Mouse (Mus musculus) intestine, postnatal 0 days (tissue): ENCODE measurements around the gene Trim56. TPM values are rescaled to one million over a fixed set of nuclear protein-coding genes. Genes with fewer than 3 reads are reported as not detected.
A peak's percentile ranks its signal among the peaks of the same experiment; 100 is the strongest.

Experiments used
- ATAC-seq: fragments of 200-750 bp; cut with Nextera tagmentation; 2 replicates; pipeline ENCODE4 v1.8.0; 2017; ENCODE audit warnings: mild to moderate bottlenecking, moderate TSS enrichment, moderate library complexity
- H3K27ac ChIP-seq: fragments of 300-500 bp; sonication (generic); 2 replicates; pipeline ENCODE4 v1.5.1; 2014; ENCODE audit warnings: mild to moderate bottlenecking, low read depth, low read length, moderate library complexity
- H3K27me3 ChIP-seq: fragments of 300-500 bp; sonication (generic); replicated peaks from 2 replicates; pipeline ENCODE4 v1.6.1; 2014; ENCODE audit warnings: low read length, mixed read lengths; ENCODE audit not compliant: control insufficient read depth, insufficient read depth
- H3K36me3 ChIP-seq: fragments of 300-500 bp; sonication (generic); 2 replicates; pipeline ENCODE4 v1.6.1; 2014; ENCODE audit warnings: mild to moderate bottlenecking, moderate library complexity; ENCODE audit not compliant: control insufficient read depth, insufficient read depth
- H3K4me1 ChIP-seq: fragments of 300-500 bp; sonication (generic); replicated peaks from 2 replicates; pipeline ENCODE4 v1.6.1; 2014; ENCODE audit warnings: antibody characterized with exemption, low read length, mixed read lengths; ENCODE audit not compliant: control insufficient read depth, insufficient read depth
- H3K4me2 ChIP-seq: fragments of 300-500 bp; sonication (generic); replicated peaks from 2 replicates; pipeline ENCODE4 v1.6.1; 2014; ENCODE audit warnings: low read depth, mild to moderate bottlenecking, moderate library complexity
- H3K4me3 ChIP-seq: fragments of 300-500 bp; sonication (generic); 2 replicates; pipeline ENCODE4 v1.5.1; 2014; ENCODE audit warnings: low read depth, low read length
- H3K9ac ChIP-seq: fragments of 300-500 bp; sonication (generic); 2 replicates; pipeline ENCODE4 v1.6.1; 2014; ENCODE audit warnings: mild to moderate bottlenecking, low read depth, low read length
- H3K9me3 ChIP-seq: fragments of 300-500 bp; sonication (generic); 2 replicates; pipeline ENCODE4 v1.6.1; 2016; ENCODE audit warnings: mixed run types; ENCODE audit not compliant: control insufficient read depth
- CTCF ChIP-seq: sonication (generic); IDR thresholded peaks from 2 replicates; pipeline ENCODE4 v1.5.1; 2016; ENCODE audit warnings: low read depth, mild to moderate bottlenecking, control low read depth, antibody characterized with exemption, moderate library complexity
- WGBS: fragments of 180-500 bp; shearing (Covaris S2); extraction: QIAGEN DNeasy Blood & Tissue Kit; methylation state at CpG from one replicate; pipeline ENCODE4 v1.1.7; 2014; 5-methylcytosine and 5-hydroxymethylcytosine counted together
- polyA plus RNA-seq: library from polyadenylated mRNA; unstranded; fragments of >200 nt; fragmentation: Nextera tagmentation; extraction: Ambion mirVana; gene quantifications from 2 replicates; pipeline ENCODE4 v1.2.1, GENCODE M21; 2015

Gene Trim56
- polyA plus RNA-seq, 1 experiment from 2014 or later = 7.7 TPM

- no peaks in the 10 kb centered on the region for H3K9me3 ChIP-seq
- no peaks in the 10 kb centered on the region for H3K36me3 ChIP-seq
- H3K4me1 ChIP-seq = no peaks in the 10 kb centered on the region
- ATAC-seq = no peak
- H3K4me3 ChIP-seq = no peak overlapping the region
- 0 out of 2 replicates have a peak, but pooled peaks cover under 1% of the 10 kb centered on the region for H3K27me3 ChIP-seq
- WGBS = 72% methylated on average over 8 of the region's 8 CpGs
- no peak overlapping the region for H3K9ac ChIP-seq
- H3K4me2 ChIP-seq = no peak overlapping the region
- H3K27ac ChIP-seq = no peak overlapping the region
- no peak for TF ChIP-seq CTCF
These were observed 50.1 kb downstream of the Trim56 start for GRCm38 (mm10) chr5:137065923-137066322.

GRCm38 (mm10) chr5:137065454-137065853 is 50.6 kb downstream of the Trim56 start:
- H3K27ac ChIP-seq = no peak overlapping the region
- H3K27me3 ChIP-seq = no peaks in the 10 kb centered on the region
- no peaks in the 10 kb centered on the region for H3K9me3 ChIP-seq
- H3K9ac ChIP-seq = no peak overlapping the region
- 65% methylated on average over 6 of the region's 6 CpGs for WGBS
- no peak for TF ChIP-seq CTCF
- H3K4me1 ChIP-seq = no peaks in the 10 kb centered on the region
- no peak overlapping the region for H3K4me2 ChIP-seq
- H3K36me3 ChIP-seq = no peaks in the 10 kb centered on the region
- no peak overlapping the region for H3K4me3 ChIP-seq
- ATAC-seq = no peak

DNA sequence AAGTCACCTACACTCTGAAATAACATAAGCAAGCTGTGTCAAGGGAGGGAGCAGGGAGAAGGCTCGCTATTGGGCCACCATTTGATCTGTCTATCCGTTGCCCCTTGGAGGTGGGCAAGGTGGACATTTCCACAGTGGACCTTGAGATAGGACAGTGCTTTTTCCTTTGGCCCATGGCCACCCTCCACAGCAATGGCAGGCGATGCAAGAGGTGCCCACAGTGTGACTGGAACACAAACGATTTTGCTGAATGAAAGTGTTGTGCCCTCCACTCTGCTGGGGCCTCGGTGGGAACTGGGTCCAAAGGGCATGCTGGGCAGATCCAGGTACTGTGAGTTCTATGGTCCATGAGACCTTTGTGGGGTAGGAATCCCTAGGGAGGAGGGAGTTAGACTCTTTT is 53.4 kb downstream of the Trim56 start:
- WGBS = 63% methylated on average over 5 of the region's 5 CpGs
- Histone ChIP-seq H3K9ac (no peak overlapping the region), H3K4me3 (no peak overlapping the region), H3K9me3 (no peaks in the 10 kb centered on the region), H3K4me1 (no peaks in the 10 kb centered on the region), H3K27me3 (no peaks in the 10 kb centered on the region), H3K27ac (no peak overlapping the region), H3K36me3 (no peaks in the 10 kb centered on the region), H3K4me2 (no peak overlapping the region)
- no peak for TF ChIP-seq CTCF
- no peak for ATAC-seq

DNA sequence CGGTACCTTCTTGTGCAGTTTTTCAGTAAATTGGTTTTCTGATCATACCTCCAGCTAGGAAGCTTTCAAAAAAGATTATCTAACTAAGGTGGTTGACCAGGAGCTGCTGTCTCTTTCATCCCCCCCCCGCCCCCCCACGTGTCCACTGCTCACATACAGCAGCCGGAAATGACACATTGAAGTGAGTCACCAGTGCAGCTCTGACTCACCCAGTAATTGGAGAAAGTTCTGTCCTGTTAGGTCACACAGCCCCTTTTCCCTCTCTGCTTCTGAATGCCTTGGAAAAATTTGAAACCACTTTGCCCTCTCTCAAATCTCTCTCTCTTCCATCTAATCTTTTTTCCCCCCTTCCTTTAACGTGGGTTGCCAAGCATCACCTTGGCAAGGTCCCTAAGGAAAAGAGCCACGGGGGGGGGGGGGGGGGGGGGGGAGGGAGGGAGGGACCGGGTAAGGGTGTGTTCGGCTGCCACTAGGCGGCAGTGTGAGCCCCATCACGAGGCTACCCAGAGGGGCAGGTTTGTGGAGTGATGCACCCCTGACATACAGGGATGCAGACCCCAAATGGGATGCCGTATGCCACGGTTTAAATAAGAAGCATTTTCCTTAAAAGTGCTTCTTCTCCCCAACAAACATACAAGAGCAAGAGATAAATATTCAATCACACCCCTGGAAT is 54.1 kb downstream of the Trim56 start:
- WGBS = 17% methylated on average over 11 of the region's 12 CpGs
- peak; percentile 62 for TF ChIP-seq CTCF
- no peak overlapping the region for H3K9ac ChIP-seq
- no peaks in the 10 kb centered on the region for H3K4me1 ChIP-seq
- H3K36me3 ChIP-seq = no peaks in the 10 kb centered on the region
- no peaks in the 10 kb centered on the region for H3K27me3 ChIP-seq
- peak; percentile 22; the same call in 1 of the 2 replicates for ATAC-seq
- no peak overlapping the region for H3K4me2 ChIP-seq
- no peak overlapping the region for H3K27ac ChIP-seq
- no peaks in the 10 kb centered on the region for H3K9me3 ChIP-seq
- no peak overlapping the region for H3K4me3 ChIP-seq

Other genes starting within 250 kb of the Trim56 start
- 2.2 and 2.7 TPM in 2 replicates for gene Col26a1, start 233.0 kb downstream of the Trim56 start, polyA plus RNA-seq
- gene Ift22, start 208.1 kb downstream of the Trim56 start, polyA plus RNA-seq = 24.7 and 25.2 TPM in 2 replicates
- gene Fis1, start 162.9 kb downstream of the Trim56 start, polyA plus RNA-seq = 318 and 324 TPM in 2 replicates
- 29.5 and 31.2 TPM in 2 replicates for gene Cldn15, start 149.6 kb downstream of the Trim56 start, polyA plus RNA-seq
- gene Plod3, start 129.2 kb downstream of the Trim56 start, polyA plus RNA-seq = 11.1 and 11.8 TPM in 2 replicates
- 84.6 and 91.1 TPM in 2 replicates for gene Znhit1, start 128.2 kb downstream of the Trim56 start, polyA plus RNA-seq
- 1.3 and 1.6 TPM in 2 replicates for gene Vgf, start 89.8 kb downstream of the Trim56 start, polyA plus RNA-seq
- 229 and 232 TPM in 2 replicates for gene Ap1s1, start 70.1 kb downstream of the Trim56 start, polyA plus RNA-seq
- 0.20 and 0.22 TPM in 2 replicates for gene Serpine1, start 43.9 kb downstream of the Trim56 start, polyA plus RNA-seq
- gene Muc3, start 33.1 kb upstream of the Trim56 start, polyA plus RNA-seq = 42.9 and 45.0 TPM in 2 replicates
- 17.1 and 18.0 TPM in 2 replicates for gene Muc3a, start 96.2 kb upstream of the Trim56 start, polyA plus RNA-seq
- gene Ache, start 171.3 kb upstream of the Trim56 start, polyA plus RNA-seq = 8.9 and 9.6 TPM in 2 replicates
- gene Ufsp1, start 178.4 kb upstream of the Trim56 start, polyA plus RNA-seq = 10.4 and 11.0 TPM in 2 replicates
- 31.3 and 32.2 TPM in 2 replicates for gene Srrt, start 191.5 kb upstream of the Trim56 start, polyA plus RNA-seq
- 23.8 and 24.8 TPM in 2 replicates for gene Trip6, start 198.2 kb upstream of the Trim56 start, polyA plus RNA-seq
- gene Slc12a9, start 217.4 kb upstream of the Trim56 start, polyA plus RNA-seq = 11.8 and 13.4 TPM in 2 replicates
- gene Ephb4, start 233.9 kb upstream of the Trim56 start, polyA plus RNA-seq = 12.6 and 12.9 TPM in 2 replicates